Mouse (Mus musculus) spleen, adult 2 months (tissue): Measurements from ENCODE around the gene Kifc1. TPM values are rescaled to one million over a fixed set of nuclear protein-coding genes. Genes with fewer than 3 reads are reported as not detected.
A peak's percentile ranks its signal among the peaks of the same experiment; 100 is the strongest.

ENCODE experiments used
- DNase-seq, 2 experiments: peaks; one replicate each; pipeline versions ENCODE4 v3.0.0 to v3.0.0-alpha.2; 2012 to 2021; ENCODE audit warnings: low spot score in 2 of 2, low read depth in 1 of 2
- H3K27ac ChIP-seq: fragments of 200-500 bp; 2 replicates; pipeline ENCODE4 v1.5.1; 2012; ENCODE audit warnings: low read length, inconsistent platforms; ENCODE audit not compliant: insufficient read depth
- H3K27me3 ChIP-seq: fragments of 200-500 bp; 2 replicates; pipeline ENCODE4 v1.6.1; 2012; ENCODE audit warnings: mild to moderate bottlenecking, moderate library complexity, low read length, inconsistent platforms; ENCODE audit not compliant: control insufficient read depth, insufficient read depth
- H3K36me3 ChIP-seq: fragments of 200-500 bp; 2 replicates; pipeline ENCODE4 v1.6.1; 2012; ENCODE audit warnings: mild to moderate bottlenecking, low read length, inconsistent platforms; ENCODE audit not compliant: control insufficient read depth, insufficient read depth
- H3K4me1 ChIP-seq: fragments of 200-500 bp; 2 replicates; pipeline ENCODE4 v1.6.1; 2011; ENCODE audit warnings: inconsistent platforms; ENCODE audit not compliant: control insufficient read depth, insufficient read depth, insufficient read length
- H3K4me3 ChIP-seq: fragments of 200-500 bp; 2 replicates; pipeline ENCODE4 v1.5.1; 2011; ENCODE audit warnings: mild to moderate bottlenecking, inconsistent platforms; ENCODE audit not compliant: insufficient read depth, insufficient read length; ENCODE audit errors: extremely low read depth
- CTCF ChIP-seq: fragments of 200-500 bp; IDR thresholded peaks from 2 replicates; pipeline ENCODE4 v1.5.1; 2011; ENCODE audit warnings: mild to moderate bottlenecking, inconsistent platforms; ENCODE audit not compliant: insufficient read depth, insufficient read length, insufficient replicate concordance; ENCODE audit errors: extremely low read depth
- POLR2A ChIP-seq: fragments of 200-500 bp; IDR thresholded peaks from 2 replicates; pipeline ENCODE4 v1.6.1; 2011; ENCODE audit warnings: low read depth, low read length, inconsistent platforms
- WGBS: fragments of 180-500 bp; shearing (Covaris S2); methylation state at CpG from one replicate; pipeline ENCODE4 v1.1.7; 2018; 5-methylcytosine and 5-hydroxymethylcytosine counted together
- polyA plus RNA-seq: library from polyadenylated mRNA; depleted of rRNA; stranded (reverse); fragments of >200 nt; gene quantifications from 2 replicates; pipeline ENCODE4 v1.2.3, GENCODE M21; 2012

The Kifc1 gene
- polyA plus RNA-seq, 1 experiment = 11.5 TPM

- Histone ChIP-seq H3K36me3 (peaks cover 40% of the 10 kb centered on the region), H3K4me1 (peaks cover 4% of the 10 kb centered on the region; the same call in 1 of the 2 replicates), H3K27ac (peak overlapping the region; percentile 98), H3K4me3 (peak overlapping the region; percentile 84), H3K27me3 (no peaks in the 10 kb centered on the region)
- DNase-seq = no peak
- no peak for TF ChIP-seq POLR2A
- TF ChIP-seq CTCF = no peak
- 29% methylated on average over 18 of the region's 18 CpGs for WGBS
Observed at GRCm38 (mm10) chr17:33931159-33931866, 40.9 kb upstream of the Kifc1 start.

DNA sequence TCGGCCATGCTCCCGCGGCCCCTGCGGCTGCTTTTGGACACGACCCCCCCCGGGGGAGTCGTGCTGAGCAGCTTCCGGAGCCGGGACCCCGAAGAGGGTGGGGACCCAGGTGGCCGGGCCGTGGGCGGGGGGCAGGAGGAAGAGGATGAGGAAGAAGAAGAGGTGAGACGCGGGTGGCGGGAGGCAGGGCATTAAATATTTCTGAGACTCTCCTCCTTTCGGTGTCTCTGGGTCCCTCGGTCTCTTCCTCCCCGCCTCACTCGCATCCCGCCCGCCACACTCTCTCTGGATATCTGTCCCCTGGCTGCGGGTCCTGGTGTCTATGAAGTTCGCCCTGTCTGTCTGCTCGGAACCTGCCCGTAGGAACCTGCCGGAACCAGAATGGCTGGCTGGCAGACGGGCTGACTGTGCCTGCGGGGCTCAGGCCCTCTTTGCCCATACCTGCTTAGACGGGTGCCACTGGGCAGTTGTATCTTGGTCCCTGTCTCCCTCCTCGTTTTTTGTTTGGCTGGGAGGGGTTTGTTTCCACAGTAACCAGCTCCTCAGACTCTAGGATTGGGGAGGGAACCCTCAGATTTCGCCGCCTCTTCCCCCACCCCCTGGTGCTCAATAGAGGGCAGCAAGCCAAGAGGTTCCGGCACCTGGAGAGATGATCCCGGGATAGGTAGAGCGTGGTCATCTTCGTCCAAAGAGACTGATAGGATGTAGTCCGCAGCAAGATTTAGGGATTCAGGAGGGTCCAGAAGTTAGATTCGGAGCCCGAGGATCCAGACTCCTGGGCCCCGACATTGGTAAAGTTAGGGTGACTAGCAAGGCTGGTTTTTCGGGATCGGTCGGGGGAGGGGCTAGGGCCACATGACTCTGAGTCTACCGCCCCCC lies 40.1 kb upstream of the Kifc1 start:
- DNase-seq = peak in 1 of 2 experiments; percentile 61
- peak overlapping the region; percentile 98 for H3K27ac ChIP-seq
- peak overlapping the region; percentile 84 for H3K4me3 ChIP-seq
- WGBS = under 1% methylated on average over 41 of the region's 45 CpGs
- TF ChIP-seq POLR2A (no peak), CTCF (no peak)
- H3K36me3 ChIP-seq = peaks cover 44% of the 10 kb centered on the region
- peaks cover 4% of the 10 kb centered on the region; the same call in 1 of the 2 replicates for H3K4me1 ChIP-seq
- no peaks in the 10 kb centered on the region for H3K27me3 ChIP-seq

DNA sequence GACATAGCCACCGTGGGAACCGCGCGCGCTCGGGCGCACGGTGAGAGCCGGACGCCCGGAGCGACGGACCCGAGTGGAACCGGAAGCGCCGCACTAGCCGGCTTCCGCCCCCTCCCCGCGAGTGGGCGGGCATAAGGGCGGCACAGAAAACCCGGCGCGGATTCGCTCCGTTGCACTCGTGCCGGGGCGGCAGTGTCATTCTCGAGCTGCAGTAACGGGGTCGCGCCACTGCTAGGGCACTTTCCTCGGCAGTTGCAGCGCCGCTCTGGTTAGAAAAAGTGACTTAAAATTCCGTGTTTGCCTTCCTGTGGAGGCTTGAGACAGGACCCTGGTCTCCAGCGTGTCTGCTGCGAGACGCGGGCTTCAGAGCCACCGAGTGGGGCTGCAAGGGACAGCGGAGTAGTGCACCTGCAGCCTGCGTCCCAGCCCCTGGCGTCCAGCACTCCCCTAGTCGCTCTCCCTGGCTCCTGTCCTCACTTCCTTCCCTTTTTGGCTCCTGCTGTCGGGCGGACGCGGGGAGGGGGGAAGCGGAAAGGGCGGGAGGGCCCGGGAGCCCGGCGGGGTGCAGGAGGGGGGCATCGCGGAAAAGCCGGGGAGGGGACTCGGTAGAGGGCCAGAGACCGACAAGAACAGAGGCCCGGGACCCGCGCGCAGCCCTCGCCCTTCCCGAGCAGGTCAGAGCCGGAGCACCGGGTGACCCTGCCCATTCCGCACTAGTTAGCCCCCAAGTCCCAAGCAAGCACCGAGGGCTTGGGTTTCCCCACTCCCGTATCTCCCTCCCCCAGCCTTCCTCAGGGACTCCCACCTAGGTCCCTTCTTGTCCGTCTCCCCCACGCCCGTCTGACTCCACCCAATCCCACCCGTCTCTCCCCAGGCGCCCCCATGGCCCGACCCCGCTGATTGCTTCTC lies 39.2 kb upstream of the Kifc1 start, which contains the start of gene Rgl2:
Gene Rgl2, plus strand, starts transcription at position 173 of the 909 bp plus-strand sequence.
- Histone ChIP-seq H3K4me1 (peaks cover 4% of the 10 kb centered on the region; the same call in 1 of the 2 replicates), H3K36me3 (peaks cover 43% of the 10 kb centered on the region), H3K27ac (peak within 1 kb of the TSS; percentile 98), H3K27me3 (no peaks in the 10 kb centered on the region), H3K4me3 (peak within 1 kb of the TSS; percentile 84)
- TF ChIP-seq POLR2A (peak; percentile 24; the same call in 1 of the 2 replicates), CTCF (peak; percentile 11; the same call in 1 of the 2 replicates)
- DNase-seq = peak; percentile 85 to 87
- under 1% methylated on average over 60 of the region's 80 CpGs for WGBS

DNA sequence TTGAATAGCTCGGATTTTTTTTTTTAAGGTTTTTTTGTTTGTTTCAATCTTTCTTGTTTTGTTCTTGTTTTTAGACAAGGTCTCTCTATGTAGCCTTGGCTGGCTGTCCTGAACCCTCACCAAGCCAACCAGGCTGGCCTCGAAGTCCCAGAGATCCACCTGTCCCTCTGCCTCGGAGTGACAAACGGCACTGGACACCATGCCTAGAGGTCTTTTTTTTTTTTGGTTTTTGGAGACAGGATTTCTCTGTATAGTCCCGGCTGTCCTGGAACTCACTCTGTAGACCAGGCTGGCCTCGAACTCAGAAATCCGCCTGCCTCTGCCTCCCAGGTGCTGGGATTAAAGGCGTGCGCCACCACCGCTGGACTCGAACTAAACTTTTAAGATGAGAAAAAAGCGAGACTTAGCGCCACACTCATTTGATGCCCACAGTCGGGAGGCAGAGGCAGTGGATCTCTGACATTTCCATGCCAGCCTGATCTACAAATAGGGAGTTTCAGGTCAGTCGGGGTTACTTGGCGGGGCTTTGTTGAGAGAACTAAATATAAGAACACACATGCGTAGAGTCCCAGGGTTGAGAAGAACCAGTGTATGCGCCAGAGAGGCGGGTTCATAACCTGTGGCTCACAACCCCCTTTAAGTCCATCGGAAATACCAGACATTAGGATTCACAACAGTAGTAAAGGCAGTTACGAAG lies 37.9 kb upstream of the Kifc1 start:
- WGBS = 74% methylated on average over 21 of the region's 21 CpGs
- Histone ChIP-seq H3K36me3 (peaks cover 37% of the 10 kb centered on the region), H3K4me3 (no peak overlapping the region), H3K4me1 (peaks cover 4% of the 10 kb centered on the region; the same call in 1 of the 2 replicates), H3K27me3 (no peaks in the 10 kb centered on the region), H3K27ac (no peak overlapping the region)
- no peak for TF ChIP-seq POLR2A
- no peak for TF ChIP-seq CTCF
- DNase-seq = no peak

GRCm38 (mm10) chr17:33926207-33926932 lies 35.9 kb upstream of the Kifc1 start:
- no peak overlapping the region for H3K4me3 ChIP-seq
- no peak for DNase-seq
- H3K27me3 ChIP-seq = no peaks in the 10 kb centered on the region
- H3K4me1 ChIP-seq = peaks cover 4% of the 10 kb centered on the region; the same call in 1 of the 2 replicates
- peaks cover 30% of the 10 kb centered on the region for H3K36me3 ChIP-seq
- no peak overlapping the region for H3K27ac ChIP-seq
- no peak for TF ChIP-seq POLR2A
- TF ChIP-seq CTCF = 0 out of 2 replicates have a peak, but pooled peaks have one; percentile 6
- WGBS = 89% methylated on average over 17 of the region's 17 CpGs
